In genomic region chr11:86436843-86437242, GRCm38 (mm10) we compare ENCODE assay signal across 7 mouse cellular contexts. TPM values are rescaled to one million over a fixed set of nuclear protein-coding genes. Genes with fewer than 3 reads are reported as not detected.
DNase-seq lines count a peak whose midpoint lies in the region; ATAC-seq and TF ChIP-seq lines count a peak whose summit lies in the region.

No protein-coding gene starts in this region.

- TF ChIP-seq CTCF in Patski (IDR thresholded peaks at IDR 0.05) = peak; percentile 22
- peak; percentile 50 for TF ChIP-seq CTCF in lung, adult 2 months (IDR thresholded peaks at IDR 0.05; ENCODE audit: insufficient read depth, low read length)

- no peak for ATAC-seq in kidney, embryonic 16.5 days (ENCODE audit: low FRiP score, low TSS enrichment)
- no peak for ATAC-seq in kidney, embryonic 14.5 days (ENCODE audit: low FRiP score, low TSS enrichment)
- ATAC-seq in CD4-positive, CD25-positive, alpha-beta regulatory T cell, adult 4 months = peak; percentile 39
- ATAC-seq in Patski = no peak
- ATAC-seq in forebrain, embryonic 13.5 days = 0 out of 2 replicates have a peak, but pooled peaks have one; percentile 63

- no peaks in the 10 kb centered on the region for H3K9me3 ChIP-seq in kidney, embryonic 16.5 days (ENCODE audit: low read length)
- no peaks in the 10 kb centered on the region for H3K9me3 ChIP-seq in kidney, embryonic 14.5 days (ENCODE audit: control insufficient read depth, low read length)
- no peaks in the 10 kb centered on the region for H3K9me3 ChIP-seq in forebrain, embryonic 13.5 days (replicated peaks)

- POLR2A ChIA-PET in Patski (lab: Charles Lee) = no interaction called here

- no peaks in the 10 kb centered on the region for H3K4me1 ChIP-seq in kidney, embryonic 16.5 days (ENCODE audit: insufficient read depth, low read length)
- no peaks in the 10 kb centered on the region for H3K4me1 ChIP-seq in kidney, embryonic 14.5 days (ENCODE audit: control insufficient read depth, insufficient read depth, low read length)
- H3K4me1 ChIP-seq in forebrain, embryonic 13.5 days = 0 out of 2 replicates have a peak, but pooled peaks cover 4% of the 10 kb centered on the region
- no peaks in the 10 kb centered on the region for H3K4me1 ChIP-seq in lung, adult 2 months (ENCODE audit: control insufficient read depth, insufficient read depth, low read length)

- no peak overlapping the region for H3K4me3 ChIP-seq in kidney, embryonic 16.5 days (ENCODE audit: low read length)
- no peak overlapping the region for H3K4me3 ChIP-seq in kidney, embryonic 14.5 days (ENCODE audit: low read length)
- H3K4me3 ChIP-seq in forebrain, embryonic 13.5 days = no peak overlapping the region
- no peak overlapping the region for H3K4me3 ChIP-seq in lung, adult 2 months (replicated peaks; ENCODE audit: extremely low read depth, low read depth, low read length)

- H3K4me2 ChIP-seq in kidney, embryonic 16.5 days (replicated peaks; ENCODE audit: low read depth, low read length) = peak overlapping the region; percentile 38; the same call in 1 of the 2 replicates
- H3K4me2 ChIP-seq in kidney, embryonic 14.5 days (replicated peaks; ENCODE audit: low read depth, low read length) = no peak overlapping the region
- H3K4me2 ChIP-seq in forebrain, embryonic 13.5 days = no peak overlapping the region

- H3K9ac ChIP-seq in kidney, embryonic 16.5 days (replicated peaks; ENCODE audit: low read length) = no peak overlapping the region
- H3K9ac ChIP-seq in kidney, embryonic 14.5 days (ENCODE audit: low read depth, low read length) = no peak overlapping the region
- H3K9ac ChIP-seq in forebrain, embryonic 13.5 days = no peak overlapping the region

- DNase-seq in Patski (ENCODE audit: low read depth, low spot score) = no peak
- DNase-seq in lung, adult 2 months = no peak
- peak; percentile 26 to 58 for DNase-seq in thymus, postnatal 10 days (ENCODE audit: low spot score in 2 of 2)

- 9% methylated on average over 4 of the region's 5 CpGs for WGBS in kidney, embryonic 16.5 days
- WGBS in kidney, embryonic 14.5 days = 34% methylated on average over 5 of the region's 5 CpGs
- 22% methylated on average over 4 of the region's 5 CpGs for WGBS in forebrain, embryonic 13.5 days
- WGBS in lung, adult 2 months = 13% methylated on average over 5 of the region's 5 CpGs

- CTCF ChIA-PET in Patski (lab: Charles Lee) = interaction anchor here (1.3 kb wide), 1 partner anchor 150 kb away, joined by 3 read pairs; no protein-coding TSS in a partner anchor

- no peaks in the 10 kb centered on the region for H3K27me3 ChIP-seq in kidney, embryonic 16.5 days (ENCODE audit: insufficient read depth, low read length)
- no peaks in the 10 kb centered on the region for H3K27me3 ChIP-seq in kidney, embryonic 14.5 days (ENCODE audit: control insufficient read depth, insufficient read depth, low read length)
- peaks cover 6% of the 10 kb centered on the region for H3K27me3 ChIP-seq in Patski
- peaks cover 10% of the 10 kb centered on the region; the same call in 1 of the 2 replicates for H3K27me3 ChIP-seq in forebrain, embryonic 13.5 days

- in situ Hi-C loops in Patski (cut with MboI; ENCODE audit: low pct_unique_long_range_greater_than_20kb) = no loop called here

- no peak overlapping the region for H3K27ac ChIP-seq in kidney, embryonic 16.5 days (ENCODE audit: low read length)
- H3K27ac ChIP-seq in kidney, embryonic 14.5 days (ENCODE audit: low read depth, low read length) = no peak overlapping the region
- no peak overlapping the region for H3K27ac ChIP-seq in forebrain, embryonic 13.5 days

- TF ChIP-seq POLR2A in lung, adult 2 months (IDR thresholded peaks at IDR 0.05; ENCODE audit: borderline replicate concordance, extremely low read depth, low read depth, low read length) = no peak

- no peaks in the 10 kb centered on the region for H3K36me3 ChIP-seq in kidney, embryonic 16.5 days (ENCODE audit: insufficient read depth, low read length)
- no peaks in the 10 kb centered on the region for H3K36me3 ChIP-seq in kidney, embryonic 14.5 days (ENCODE audit: control insufficient read depth, insufficient read depth, low read length)
- H3K36me3 ChIP-seq in forebrain, embryonic 13.5 days (ENCODE audit: poor library complexity, severe bottlenecking) = no peaks in the 10 kb centered on the region

RNA-seq across cellular contexts. Expression of gene Rnft1, which starts 47.6 kb away (rescaled TPM):
- 48.5 and 49.1 TPM in 2 replicates for polyA plus RNA-seq in kidney, embryonic 16.5 days (2015; fragmentation: Nextera tagmentation; extraction: Ambion mirVana)
- polyA plus RNA-seq in kidney, embryonic 14.5 days (2014; fragmentation: Nextera tagmentation; extraction: Ambion mirVana) = 33.0 and 39.0 TPM in 2 replicates
- 10 to 100 TPM; 46.0 to 49.9 TPM for polyA plus RNA-seq in CD4-positive, CD25-positive, alpha-beta regulatory T cell, adult 4 months (2017; shearing (Covaris generic))
- polyA plus RNA-seq in Patski (2021) = 34.3 TPM
- polyA plus RNA-seq in forebrain, embryonic 13.5 days (2015; fragmentation: Nextera tagmentation; extraction: Ambion mirVana) = 15.9 and 16.5 TPM in 2 replicates
- polyA plus RNA-seq in lung, adult 2 months (2012; rRNA removed) = 4.1 and 4.4 TPM in 2 replicates

Comparison
In these comparisons a context has a peak if more than half of its experiments do, and no peak if none do; other contexts are left out.
1. ATAC-seq: peak in CD4-positive, CD25-positive, alpha-beta regulatory T cell, adult 4 months (single experiment) and forebrain, embryonic 13.5 days (single experiment); none in kidney, embryonic 16.5 days (single experiment), kidney, embryonic 14.5 days (single experiment) and Patski (single experiment).
2. DNase-seq: peak in thymus, postnatal 10 days (2 of 2); none in Patski (single experiment) and lung, adult 2 months (single experiment).